Mouse (Mus musculus) ovary, postnatal 10 days (tissue): ENCODE data around the gene Klhl29.
A peak's percentile ranks its signal among the peaks of the same experiment; 100 is the strongest.

Source experiments
- DNase-seq: peaks from one replicate; pipeline ENCODE4 v3.0.0; 2022; ENCODE audit warnings: low spot score

Klhl29 gene

DNA sequence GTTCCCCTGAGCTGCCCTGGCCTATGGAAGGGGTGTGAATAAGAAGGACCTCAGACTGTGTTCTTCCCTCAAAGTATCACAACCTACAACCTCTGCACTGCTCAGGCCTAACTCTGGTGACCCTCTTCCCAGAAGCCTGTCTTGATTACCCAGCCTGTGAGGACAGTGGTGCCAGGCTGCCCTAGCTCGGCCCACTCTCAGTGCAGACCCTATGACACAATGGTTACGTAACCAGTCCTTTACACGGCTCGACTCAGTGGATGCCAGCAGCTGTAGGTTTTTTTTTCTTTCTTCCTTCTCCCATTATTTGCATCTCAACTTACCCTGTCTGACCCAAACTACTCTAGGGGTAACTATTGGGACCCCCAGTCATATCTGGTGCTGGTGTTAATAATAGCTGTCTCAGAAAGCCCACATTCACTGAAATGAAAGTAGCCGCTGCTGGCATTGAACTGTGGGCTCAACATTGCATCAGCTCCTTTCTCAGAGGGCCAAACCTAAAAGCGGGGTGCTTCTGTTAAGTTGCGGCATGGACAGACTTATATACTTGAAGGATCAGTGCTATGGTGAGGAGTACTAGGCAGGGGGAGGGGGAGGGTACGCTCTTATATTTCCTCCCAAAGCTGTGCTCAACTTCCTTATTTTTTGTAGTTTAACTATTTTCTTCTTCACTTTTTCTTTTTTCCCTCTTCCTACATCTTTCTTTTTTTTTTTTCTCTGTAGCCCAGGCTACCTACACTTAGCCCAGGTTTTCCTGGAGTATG is 152.9 kb downstream of the Klhl29 start:
- no peak for DNase-seq

DNA sequence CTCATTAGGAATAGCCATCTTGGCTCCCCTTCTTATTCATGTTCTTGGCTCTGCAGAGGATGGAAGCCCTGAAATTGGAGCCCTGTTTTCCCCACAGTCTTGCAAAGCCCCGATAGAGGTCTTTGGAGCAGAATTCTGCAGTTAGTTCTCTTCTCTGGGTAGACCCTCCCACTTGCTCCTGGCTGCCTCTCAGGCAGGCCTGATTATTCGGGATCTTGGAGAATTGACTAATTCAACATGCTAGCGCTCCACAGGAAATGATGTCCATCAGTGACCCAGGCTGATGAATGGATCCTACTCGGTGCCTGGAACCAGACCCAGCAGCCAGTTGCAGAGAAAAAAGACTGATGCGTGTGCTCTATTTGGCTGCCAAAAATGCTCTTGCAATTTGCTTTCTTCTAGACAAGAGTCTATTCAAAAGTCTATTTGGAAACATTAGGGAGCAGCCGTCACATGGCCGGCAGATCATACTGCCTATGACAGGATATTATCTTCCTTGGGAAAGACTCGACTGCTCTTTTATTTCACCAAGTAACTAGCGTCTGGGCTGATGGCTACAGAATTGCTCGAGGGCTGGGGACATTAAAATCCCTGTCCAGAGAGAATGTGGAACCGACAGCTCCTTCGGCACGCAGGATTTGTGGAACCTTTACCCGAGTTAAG is 155.4 kb downstream of the Klhl29 start:
- no peak for DNase-seq

DNA sequence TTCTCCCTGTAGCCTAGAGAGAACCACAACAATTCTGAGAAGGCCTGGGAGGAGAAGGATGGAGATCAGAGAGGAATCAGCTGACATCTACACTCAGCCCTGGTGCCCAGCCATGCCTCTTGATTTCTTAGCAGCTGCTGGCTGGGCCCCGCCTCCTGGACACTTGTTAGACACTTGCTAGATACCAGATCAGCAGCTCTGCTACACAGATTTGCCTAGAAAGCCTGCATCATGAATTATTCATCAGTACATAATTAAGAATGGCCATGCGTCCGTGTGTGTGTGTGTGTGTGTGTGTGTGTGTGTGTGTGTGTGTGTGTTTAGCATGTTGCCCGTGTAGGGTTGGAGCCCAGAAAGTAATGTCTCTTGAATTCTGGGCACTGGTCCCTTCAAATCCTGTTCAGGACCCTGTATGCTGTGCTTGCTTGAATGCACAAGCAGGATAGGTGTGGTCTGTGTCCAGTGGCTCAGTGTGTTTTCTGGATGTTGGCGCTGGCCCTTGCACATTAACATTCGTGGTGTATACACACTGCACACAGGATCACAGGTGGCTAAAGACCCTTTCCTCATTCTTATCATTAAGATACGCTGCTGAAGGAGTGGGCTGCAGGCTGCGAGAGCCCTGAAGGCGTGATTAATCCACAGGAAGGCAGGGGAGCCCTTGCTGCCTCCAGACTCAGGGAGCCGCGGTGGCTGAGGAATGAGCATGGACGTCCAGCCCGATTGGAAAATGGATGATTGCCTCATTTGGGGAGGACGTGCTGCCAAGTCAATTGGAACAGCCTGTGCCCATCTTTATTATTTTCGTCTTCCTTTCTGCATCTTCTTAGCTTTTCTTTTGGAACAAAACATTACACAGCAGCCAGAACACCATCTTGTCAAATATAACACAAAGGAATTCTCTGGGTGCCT is 159.4 kb downstream of the Klhl29 start:
- no peak for DNase-seq

DNA sequence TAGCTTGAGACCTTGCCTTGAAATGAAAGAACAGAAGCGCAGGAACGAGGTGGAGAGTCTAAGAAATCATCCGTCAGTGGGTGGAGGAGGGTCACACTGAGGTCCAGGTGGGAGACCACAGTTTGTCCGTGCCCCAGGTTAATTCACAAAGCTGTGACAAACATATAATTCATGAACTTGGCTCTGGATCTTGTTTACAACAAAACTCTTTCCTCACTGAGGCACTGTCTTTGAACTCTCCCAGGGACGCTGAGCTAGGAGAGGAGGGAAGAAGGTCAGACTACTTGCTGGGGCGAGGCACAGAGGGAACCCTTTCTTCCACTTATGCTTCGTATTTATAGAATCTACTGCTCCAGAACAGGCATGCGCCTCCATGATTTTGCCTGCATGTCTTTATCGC is 161.2 kb downstream of the Klhl29 start:
- no peak for DNase-seq

DNA sequence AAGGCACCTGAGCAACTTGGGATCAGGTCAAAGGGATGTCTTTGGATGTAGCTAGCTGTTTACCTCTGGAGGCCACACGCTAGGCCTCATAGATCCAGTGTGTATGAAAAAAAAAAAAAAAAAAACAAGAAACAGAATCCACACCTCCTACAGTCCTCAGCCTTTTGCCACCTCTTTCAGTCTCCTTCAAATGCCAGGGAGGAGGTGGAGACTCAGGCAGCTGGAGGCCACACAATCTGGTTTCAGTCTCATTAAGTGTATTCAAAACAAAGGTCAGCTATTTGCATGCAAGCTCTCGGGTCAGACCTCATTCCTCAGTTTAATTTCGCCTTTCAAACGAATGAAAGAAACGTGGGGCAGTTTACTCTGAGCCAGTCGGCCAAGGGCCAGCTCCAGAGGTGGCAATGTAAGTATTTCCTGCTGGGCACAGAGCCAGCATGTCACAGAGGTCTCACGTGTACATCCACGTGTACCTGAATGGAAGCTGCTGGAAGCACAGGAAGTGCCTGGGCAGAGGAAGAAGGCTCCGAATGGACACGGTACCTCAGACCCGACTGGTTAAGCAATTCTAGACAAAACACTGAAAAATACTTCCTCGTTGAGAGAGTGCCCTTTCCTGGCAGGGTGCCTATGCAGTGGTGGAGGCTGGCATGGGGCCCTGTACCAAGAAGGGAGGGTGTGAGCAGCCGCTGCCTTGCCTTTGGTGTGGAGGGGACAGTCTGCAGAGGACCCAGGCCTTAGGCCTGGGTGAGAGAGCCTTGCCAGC is 162.0 kb downstream of the Klhl29 start:
- DNase-seq, result peak; percentile 68

DNA sequence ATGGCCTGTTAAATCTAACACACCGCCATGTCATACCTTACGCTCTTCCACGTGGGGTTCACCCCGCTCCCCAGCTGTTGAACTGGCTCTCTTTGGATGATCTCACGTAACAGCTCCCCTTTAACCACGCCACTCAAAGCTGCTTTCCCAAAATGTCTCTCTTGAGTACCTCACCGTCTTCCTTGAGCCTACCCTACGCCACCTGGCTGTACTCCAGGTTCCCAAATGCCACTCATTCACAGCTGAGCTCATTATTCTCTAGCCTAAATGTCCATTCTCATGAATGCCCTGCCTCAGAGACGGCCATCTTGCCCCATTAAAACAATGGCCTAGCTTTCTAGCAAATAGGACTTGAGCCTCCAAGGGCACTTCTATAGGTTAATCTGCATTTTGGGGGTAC is 163.6 kb downstream of the Klhl29 start:
- DNase-seq, result no peak

DNA sequence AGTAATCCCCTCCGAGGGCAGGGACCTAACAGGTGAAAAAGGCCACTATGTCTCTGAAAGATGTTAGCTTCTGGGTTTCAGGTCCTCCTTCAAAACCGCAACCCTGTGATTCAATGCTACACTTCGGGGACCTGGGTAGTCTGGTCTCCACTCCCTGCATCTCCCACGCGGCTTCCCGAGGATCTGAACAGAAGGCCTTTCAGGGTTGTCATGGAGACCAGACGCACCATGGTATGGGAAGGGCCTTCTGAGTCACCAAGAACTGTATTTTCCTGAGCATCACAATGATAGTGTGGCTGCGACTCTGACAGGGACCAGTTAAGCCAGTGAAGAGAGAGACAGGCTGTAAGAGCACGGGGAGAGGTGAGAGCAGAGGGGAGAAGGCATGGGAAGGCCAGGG is 164.7 kb downstream of the Klhl29 start:
- DNase-seq, result no peak

DNA sequence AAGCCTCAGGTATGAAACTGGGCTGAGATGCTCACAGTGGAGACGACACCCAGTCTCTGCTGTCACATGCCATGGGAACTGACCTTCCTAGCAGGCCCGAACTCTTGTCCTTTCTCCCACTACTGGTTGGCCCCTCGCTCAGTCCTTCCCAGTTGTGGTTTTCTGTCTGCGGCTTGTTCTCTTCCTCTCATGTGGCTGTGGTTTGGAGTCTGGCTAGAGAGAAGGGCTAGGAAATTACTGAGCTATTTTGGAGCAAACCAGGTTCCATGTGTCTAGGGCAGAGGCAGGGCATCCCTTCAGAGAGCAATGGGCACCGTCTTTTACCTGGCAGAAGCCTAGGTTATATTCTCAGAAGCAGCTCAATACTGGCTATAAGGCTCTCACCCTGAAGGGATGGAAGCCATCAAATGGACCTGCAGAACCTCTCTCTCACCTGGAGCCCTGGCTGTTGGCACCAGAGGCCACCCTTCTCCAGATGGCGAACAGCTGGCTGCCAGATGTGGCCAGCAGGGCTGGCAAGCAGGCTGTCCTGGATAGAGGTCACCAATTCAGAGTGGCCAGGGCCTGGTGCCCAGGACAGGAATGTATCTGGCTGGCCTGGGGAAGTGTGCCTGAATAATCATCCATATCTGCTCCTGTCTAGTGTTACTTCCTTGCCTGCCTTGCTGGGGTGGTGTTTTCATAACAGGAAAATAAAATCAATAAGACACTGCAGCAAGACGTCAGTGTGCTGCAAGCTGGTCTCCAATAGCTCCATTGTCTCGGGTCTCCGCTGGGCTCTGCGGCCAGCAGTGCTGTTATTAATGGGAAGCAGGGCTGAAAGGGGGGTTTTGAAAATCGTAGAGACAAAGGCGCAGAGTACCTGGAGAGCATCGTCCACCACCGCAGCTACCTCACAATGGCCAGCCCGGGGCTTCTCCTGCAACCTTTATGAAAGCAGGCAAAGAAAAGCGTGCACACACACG is 167.3 kb downstream of the Klhl29 start:
- no peak for DNase-seq

DNA sequence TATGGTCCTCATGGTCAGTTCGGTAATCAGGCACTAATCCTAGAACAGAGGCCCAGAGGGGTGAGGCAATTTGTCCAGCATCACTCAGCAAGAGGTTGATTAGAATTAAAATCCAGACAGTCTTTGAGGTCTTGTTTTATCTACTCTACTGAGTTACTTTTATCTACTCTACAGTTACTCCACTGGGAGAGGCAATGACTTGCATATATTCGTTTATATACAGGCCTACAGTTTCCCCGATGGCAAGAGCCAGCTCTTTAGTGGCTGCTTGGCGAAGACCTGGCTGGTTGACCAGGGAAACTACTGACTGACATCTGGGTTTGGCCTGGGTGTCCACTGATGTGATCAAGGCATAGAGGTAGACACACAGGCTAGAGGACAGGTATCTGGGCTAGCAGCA is 168.3 kb downstream of the Klhl29 start:
- DNase-seq, result no peak

DNA sequence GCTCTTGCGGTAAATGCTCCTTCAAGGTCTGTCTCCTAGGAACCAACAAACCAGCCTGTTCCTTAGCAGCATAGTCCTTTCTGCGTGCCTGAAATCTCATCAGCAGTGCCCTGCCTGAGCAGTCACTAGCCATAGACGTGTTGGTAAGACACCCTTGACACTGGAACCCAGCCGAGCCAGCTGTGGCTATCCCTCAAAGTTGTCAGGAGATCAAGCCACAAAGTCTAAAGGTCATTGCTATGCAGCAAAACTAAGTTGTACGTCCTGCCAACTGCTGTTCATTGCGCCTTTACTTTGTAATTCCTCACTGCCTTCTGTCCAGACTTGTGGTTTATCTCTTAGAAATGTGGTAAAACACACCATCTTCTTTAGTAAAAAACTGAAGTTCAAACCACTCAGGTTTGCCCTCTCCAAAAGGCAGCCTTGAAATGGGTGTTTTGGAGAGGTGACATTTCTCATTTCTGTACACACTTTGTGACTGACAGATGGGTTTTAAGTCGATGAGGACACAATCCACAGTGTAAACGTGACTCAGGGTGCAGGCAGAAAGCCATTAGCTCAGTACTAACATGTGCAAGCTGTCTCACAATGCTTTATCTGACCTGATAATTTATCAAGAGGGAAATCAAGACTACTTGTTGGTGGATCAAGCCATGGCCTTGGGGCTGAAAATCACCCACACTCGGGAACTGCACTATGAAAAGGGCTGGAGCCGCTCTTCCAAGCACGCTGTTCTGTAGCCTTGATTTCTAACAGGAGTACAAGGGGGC is 171.2 kb downstream of the Klhl29 start:
- DNase-seq, result no peak

DNA sequence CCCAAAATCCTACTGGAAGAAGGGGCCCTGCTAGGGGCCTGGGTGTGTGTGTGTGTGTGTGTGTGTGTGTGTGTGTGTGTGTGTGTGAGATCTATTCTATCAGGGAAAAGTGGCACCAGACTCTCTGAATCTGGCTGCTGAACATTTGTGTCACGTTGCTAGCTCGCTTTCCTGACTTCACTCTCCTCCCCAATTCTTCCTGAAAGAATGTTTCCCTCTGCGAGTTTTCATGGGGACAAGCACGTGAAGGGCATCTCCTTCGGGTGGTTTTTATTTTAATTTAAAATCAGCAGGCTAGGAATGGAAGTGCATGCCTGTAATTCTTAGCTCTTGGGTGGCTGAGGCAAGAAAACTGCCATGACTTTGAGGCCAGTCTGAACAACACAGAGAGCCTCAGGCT is 172.1 kb downstream of the Klhl29 start:
- DNase-seq, result no peak

DNA sequence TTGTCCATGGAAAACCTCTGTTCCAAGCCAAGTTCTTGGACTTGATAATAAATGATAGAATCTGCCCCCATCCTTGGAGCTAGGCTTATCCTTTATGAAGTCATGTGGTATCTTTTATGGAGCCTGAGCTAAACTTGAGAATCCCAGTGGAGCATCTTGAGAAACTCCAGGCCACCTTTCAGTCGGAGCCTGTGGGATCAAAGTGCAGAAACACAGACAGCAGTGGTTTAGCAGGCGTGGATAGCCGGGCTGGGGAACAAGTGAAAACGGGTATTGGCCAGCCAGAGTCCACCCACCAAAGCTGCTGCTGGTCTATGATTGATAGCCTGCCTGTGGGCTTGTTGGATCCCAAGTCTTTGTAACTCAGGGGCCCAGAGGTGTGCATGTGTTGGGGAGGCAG is 177.2 kb downstream of the Klhl29 start:
- no peak for DNase-seq

DNA sequence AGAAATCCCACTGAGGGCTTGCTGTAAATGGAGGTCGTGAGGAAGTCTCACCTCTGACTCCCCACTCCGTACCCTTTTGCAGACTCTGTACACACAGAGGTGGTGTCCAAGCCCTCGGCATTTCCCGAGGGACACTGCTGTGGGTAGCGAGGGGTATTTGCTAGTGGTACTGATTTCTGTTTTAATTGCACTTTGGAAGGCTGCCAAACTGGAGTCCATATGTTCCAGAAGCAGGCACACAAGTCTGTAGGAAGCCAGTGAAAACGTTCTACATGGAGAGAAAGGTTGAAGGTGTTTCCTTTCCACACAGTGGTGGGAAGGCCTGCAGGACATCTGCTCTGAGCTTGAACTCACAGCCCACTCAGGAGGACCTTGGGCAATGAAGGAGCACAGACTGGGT is 181.3 kb downstream of the Klhl29 start:
- DNase-seq, result no peak

DNA sequence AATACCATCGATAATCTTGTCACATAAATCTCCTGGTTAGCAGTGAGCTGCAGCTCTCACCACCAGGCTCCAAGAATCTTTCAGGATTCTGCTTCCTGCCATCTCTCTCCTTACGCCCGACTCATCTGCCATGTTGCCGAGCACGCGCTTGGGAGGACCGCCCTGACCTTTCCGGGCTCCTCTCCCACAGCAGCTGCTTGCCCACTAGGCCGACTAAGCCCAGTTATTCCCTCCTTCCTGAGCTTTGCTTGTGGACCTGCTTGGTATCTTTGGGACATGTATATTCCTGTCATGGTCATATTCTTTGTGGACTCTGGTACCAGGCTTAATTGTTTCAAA is 183.1 kb downstream of the Klhl29 start:
- no peak for DNase-seq

DNA sequence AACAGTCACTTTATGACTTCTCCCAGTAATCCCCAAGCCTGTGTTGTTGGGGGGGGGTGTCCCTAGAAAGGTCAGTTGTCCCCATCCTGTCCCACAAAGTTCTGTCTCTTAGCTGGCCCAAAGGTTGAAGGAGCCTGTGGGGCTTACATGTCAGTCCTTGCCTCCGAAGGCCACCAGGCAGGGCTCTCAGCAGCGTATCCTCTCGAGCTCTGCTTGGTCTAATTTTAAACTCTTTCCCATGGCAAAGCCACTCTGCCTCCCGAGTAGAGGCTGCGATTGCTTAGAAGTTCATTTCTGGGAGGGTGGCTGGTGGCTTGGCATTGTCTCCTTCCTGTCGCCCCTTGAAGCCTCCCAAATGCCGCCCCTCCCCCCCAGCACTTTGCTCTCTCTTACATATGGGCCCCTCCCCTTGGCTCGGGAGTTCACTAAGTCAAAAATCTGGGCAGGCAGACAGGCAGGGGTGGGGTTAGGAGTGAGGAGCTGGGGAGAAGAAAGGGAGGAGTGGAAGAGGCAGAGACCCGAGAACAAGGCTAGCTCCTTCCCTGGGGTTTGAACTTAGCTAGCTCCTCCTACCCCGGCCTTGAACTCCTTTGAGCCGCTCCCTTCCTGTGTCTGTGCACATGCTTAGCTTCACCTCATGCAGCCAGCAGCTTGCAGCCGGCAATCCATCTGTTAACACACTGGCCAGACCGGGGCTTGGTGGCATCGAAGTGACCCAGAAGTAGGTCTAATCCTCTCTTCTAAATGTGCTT is 183.7 kb downstream of the Klhl29 start:
- no peak for DNase-seq

DNA sequence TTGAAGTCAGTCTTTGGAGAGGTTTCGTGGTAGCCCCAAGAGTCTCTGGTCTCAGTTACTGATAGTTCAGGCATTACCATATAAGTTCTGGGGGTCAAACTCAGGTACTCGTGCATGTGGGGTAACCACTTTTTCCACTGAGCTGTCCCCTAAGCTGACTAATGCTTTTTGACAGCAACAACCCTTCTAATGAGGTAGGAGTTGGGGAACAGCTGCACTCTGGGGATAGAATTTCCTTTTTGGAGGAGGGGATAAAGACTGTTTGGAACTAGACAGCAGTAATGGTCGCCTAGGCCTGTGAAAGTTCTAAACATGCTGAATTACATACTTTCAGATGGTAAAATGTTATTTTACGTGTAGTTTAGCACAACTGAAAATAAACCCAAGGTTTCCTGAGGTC is 184.3 kb downstream of the Klhl29 start:
- no peak for DNase-seq

DNA sequence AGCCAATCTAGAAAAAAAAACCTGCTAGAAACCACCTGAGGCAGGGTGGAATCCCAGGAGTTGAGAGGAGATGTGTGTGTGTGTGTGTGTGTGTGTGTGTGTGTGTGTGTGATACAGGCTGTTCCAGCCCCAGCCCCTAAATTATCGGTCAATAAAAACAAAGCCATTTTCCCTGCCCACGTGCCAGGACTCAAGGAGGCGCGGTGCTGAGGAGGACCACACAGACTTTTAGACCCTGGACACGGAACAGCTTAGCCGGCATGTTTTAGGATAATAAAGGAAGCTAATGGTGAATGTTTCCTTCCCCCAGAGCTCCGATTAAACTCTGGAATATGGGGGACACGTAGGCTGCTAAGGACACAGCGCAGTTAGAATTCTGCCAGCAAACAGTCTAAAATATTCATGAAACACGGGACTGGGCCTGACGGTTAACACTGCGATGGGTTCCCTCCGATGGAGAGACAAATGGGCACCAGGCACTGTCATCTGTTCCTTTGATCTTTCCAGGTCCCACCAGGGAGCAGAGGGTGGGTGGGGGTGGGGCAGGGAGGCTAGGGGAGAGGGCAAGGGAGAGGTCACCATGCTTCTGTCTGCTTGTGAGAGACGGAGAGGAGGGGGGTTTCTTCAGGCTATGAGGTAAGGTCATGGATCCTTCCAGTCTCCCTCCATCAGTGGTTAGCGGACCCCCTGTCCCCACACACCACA is 185.9 kb downstream of the Klhl29 start:
- no peak for DNase-seq

DNA sequence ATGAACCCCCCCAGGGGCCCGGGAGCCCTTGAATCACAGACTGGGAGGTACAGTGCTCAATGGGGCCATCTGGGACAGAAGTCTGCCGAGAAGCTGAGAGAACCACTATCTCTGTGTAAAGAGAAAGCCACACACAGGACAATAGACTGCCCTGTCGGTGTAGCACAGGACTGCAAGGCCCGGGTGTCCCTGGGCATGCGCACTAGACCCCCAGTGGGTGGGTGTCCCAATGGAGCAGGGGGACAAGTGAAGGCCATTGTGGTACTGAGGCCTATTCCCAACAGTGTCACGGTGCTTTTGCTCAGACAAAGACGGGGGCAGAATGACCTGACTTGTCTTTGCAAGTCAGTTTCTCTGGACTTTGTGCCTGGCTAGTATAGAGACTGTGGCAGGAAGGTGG is 186.6 kb downstream of the Klhl29 start:
- no peak for DNase-seq

DNA sequence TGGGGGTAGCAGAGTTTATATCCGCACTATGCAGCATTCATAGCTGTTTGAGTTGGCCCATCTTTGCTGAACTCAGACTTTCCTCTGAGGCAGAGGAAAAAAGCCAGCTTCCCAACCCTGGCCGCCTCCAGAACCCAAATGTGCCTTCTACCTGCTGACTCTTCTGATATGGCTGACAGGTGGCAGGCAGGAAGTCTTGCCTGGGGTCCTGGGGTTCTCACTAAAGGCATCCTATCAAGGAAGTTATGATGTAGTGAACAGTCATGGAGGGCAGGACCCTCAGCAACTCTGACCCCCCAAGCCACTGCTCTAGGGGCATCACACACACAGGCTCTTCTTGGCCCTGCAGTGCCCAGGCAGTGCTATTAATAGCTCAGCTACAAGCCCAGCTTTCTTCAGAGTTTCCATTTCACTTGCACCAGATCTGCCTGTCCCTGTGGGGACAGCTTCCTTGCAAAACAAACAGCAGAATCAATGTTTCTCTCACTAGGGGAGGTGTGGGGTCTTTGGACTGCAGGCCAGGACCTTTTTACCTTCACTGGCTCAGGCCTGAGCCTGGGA is 187.6 kb downstream of the Klhl29 start:
- no peak for DNase-seq
